Mouse (Mus musculus): ENCODE results near the gene Zfp566.

DNA sequence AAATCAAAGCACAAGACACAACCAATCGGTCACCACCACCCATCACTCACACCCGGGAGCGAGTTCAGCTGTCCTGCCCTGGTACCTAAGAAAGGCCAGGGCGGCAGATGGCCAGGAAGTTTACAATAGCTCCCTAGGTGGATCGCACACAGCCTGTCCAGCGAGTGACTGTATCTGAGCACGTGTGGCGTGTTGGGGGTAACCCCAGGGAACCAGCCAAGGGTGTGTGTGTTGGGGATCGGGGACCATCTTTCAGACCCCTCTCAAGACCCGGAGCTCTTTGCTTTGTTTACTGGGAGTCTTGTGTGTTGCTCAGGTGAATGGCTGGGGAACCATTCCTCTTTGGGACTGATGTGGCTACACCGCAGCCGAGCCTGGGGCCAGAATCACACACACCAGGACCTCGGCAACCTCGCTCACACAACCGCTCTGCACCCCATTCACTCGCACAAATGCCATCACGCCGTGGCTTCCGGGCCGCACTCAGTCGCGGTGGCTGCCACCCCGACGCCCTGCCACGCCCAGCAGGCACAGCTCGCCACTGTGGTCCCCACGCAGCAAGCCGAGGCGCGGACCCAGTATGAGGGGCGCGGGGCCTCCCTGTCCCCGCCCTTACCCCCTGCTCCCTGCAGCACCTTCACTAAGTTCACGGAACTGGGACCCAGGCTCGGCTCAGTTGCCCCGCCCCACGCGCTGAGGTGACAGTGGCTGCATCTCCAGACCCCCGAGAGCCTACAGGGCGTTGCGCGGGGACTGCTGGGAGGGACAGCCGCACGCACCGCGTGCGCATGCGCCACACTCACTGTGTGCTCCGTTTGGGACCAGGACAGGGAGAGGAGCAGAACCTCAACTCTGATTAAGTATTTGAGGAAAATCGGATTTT, 17.9 kb downstream of the Zfp566 start, which contains the start of gene Zfp82:
- TF ChIP-seq POLR2A (IDR thresholded peaks at IDR 0.05; ENCODE audit: insufficient read depth, low read length) (peak; percentile 86), CTCF (IDR thresholded peaks at IDR 0.05; ENCODE audit: low read depth, low read length) (no peak), EP300 (IDR thresholded peaks at IDR 0.05; ENCODE audit: insufficient read depth, low read depth, low read length) (no peak)

Data from ES-Bruce4 (cell line).